Comparison of ENCODE assay signal across 8 mouse cellular contexts in genomic region chr5:115845635-115846174, GRCm38 (mm10). TPM values are rescaled to one million over a fixed set of nuclear protein-coding genes. Genes with fewer than 3 reads are reported as not detected.
DNase-seq lines count a peak whose midpoint lies in the region; ATAC-seq and TF ChIP-seq lines count a peak whose summit lies in the region.

No protein-coding gene starts in this region.

- peak overlapping the region; percentile 93 for H3K27ac ChIP-seq in heart, embryonic 10.5 days
- no peak overlapping the region for H3K27ac ChIP-seq in heart, adult 2 months
- H3K27ac ChIP-seq in MEL (ENCODE audit: control insufficient read depth, low read depth, low read length) (peak overlapping the region; percentile 64), macrophage (peak overlapping the region; percentile 68)
- H3K27ac ChIP-seq in hindbrain, embryonic 12.5 days: no peak overlapping the region
- H3K27ac ChIP-seq in cerebellum, adult 2 months (ENCODE audit: insufficient read depth, low read length): no peak overlapping the region

- no peaks in the 10 kb centered on the region for H3K27me3 ChIP-seq in heart, embryonic 10.5 days (ENCODE audit: insufficient read depth, poor library complexity, severe bottlenecking)
- H3K27me3 ChIP-seq in heart, adult 2 months (ENCODE audit: control insufficient read depth, insufficient read depth, low read length): no peaks in the 10 kb centered on the region
- no peaks in the 10 kb centered on the region for H3K27me3 ChIP-seq in MEL (ENCODE audit: control insufficient read depth in 1 of 2, insufficient read depth in 2 of 2, low read length in 2 of 2)
- H3K27me3 ChIP-seq in hindbrain, embryonic 12.5 days: no peaks in the 10 kb centered on the region
- H3K27me3 ChIP-seq in cerebellum, adult 2 months (ENCODE audit: control insufficient read depth, insufficient read depth, low read length): no peaks in the 10 kb centered on the region

- no peak for TF ChIP-seq POLR2A in heart, adult 2 months (IDR thresholded peaks at IDR 0.05; ENCODE audit: insufficient read depth, low read depth, low read length)
- no peak for TF ChIP-seq POLR2A in MEL (IDR thresholded peaks at IDR 0.05; ENCODE audit: control insufficient read depth in 1 of 2, insufficient read depth in 1 of 2, low read depth in 1 of 2, low read length in 2 of 2, poor library complexity in 1 of 2)
- TF ChIP-seq POLR2A in cerebellum, adult 2 months (IDR thresholded peaks at IDR 0.05; ENCODE audit: borderline replicate concordance, insufficient read depth, low read length): no peak

- no peak for TF ChIP-seq RAD21 in MEL (IDR thresholded peaks at IDR 0.05; ENCODE audit: low read depth, low read length)

- H3K4me3 ChIP-seq in heart, embryonic 10.5 days: peak overlapping the region; percentile 95
- H3K4me3 ChIP-seq in heart, adult 2 months: no peak overlapping the region; the same call in 1 of the 2 replicates
- H3K4me3 ChIP-seq in MEL (ENCODE audit: control insufficient read depth in 1 of 2, insufficient read depth in 1 of 2, low read depth in 2 of 2, low read length in 2 of 2) (peak overlapping the region; percentile 80 to 82), macrophage (ENCODE audit: inconsistent target) (peak overlapping the region; percentile 89)
- peak overlapping the region; percentile 67 for H3K4me3 ChIP-seq in hindbrain, embryonic 12.5 days
- no peak overlapping the region for H3K4me3 ChIP-seq in cerebellum, adult 2 months (replicated peaks; ENCODE audit: insufficient read depth, low read depth, low read length)

- no peak for TF ChIP-seq CTCF in heart, adult 2 months (IDR thresholded peaks at IDR 0.05)
- TF ChIP-seq CTCF in MEL (IDR thresholded peaks at IDR 0.05 in 2 of 3, conservative IDR thresholded peaks at IDR 0.05 in 1 of 3; ENCODE audit: control insufficient read depth in 1 of 3, insufficient read depth in 1 of 3, low read depth in 2 of 3, low read length in 3 of 3, poor library complexity in 1 of 3, severe bottlenecking in 1 of 3): no peak
- TF ChIP-seq CTCF in cerebellum, adult 2 months (IDR thresholded peaks at IDR 0.05; ENCODE audit: borderline replicate concordance, insufficient read depth, low read depth, low read length): no peak

- no peaks in the 10 kb centered on the region for H3K79me2 ChIP-seq in heart, adult 2 months (replicated peaks; ENCODE audit: control insufficient read depth, insufficient read depth, low read length)
- H3K79me2 ChIP-seq in MEL (ENCODE audit: control insufficient read depth, insufficient read depth, low read length, poor library complexity): peaks cover 24% of the 10 kb centered on the region
- H3K79me2 ChIP-seq in macrophage (ENCODE audit: inconsistent target): peaks cover 49% of the 10 kb centered on the region

- peak overlapping the region; percentile 98 for H3K4me2 ChIP-seq in hindbrain, embryonic 12.5 days (replicated peaks)

- no peak for DNase-seq in heart, embryonic 10.5 days (ENCODE audit: low spot score)
- no peak for DNase-seq in heart, adult 2 months
- DNase-seq in MEL (ENCODE audit: low read depth, low spot score): no peak
- DNase-seq in cerebellum, adult 2 months: no peak
- no peak for DNase-seq in layer of hippocampus, adult 8-10 months (ENCODE audit: low spot score in 2 of 2)
- no peak for DNase-seq in spleen, postnatal 14 days (ENCODE audit: low spot score in 2 of 2)

- intact Hi-C loops in heart, adult 2 months (cut with DNase I): no loop called here

- H3K36me3 ChIP-seq in heart, embryonic 10.5 days: peaks cover 24% of the 10 kb centered on the region
- no peaks in the 10 kb centered on the region for H3K36me3 ChIP-seq in heart, adult 2 months (ENCODE audit: control insufficient read depth, insufficient read depth, low read length)
- H3K36me3 ChIP-seq in MEL (ENCODE audit: control insufficient read depth in 1 of 2, insufficient read depth in 2 of 2, low read length in 2 of 2) (peaks cover 8% of the 10 kb centered on the region in 2 experiments), macrophage (ENCODE audit: inconsistent target) (no peaks in the 10 kb centered on the region)
- H3K36me3 ChIP-seq in hindbrain, embryonic 12.5 days: peaks cover 6% of the 10 kb centered on the region; the same call in 1 of the 2 replicates

- no peak for ATAC-seq in hindbrain, embryonic 12.5 days (ENCODE audit: low FRiP score)

- no peak for TF ChIP-seq EP300 in heart, adult 2 months (IDR thresholded peaks at IDR 0.05; ENCODE audit: insufficient read depth, low read depth, low read length)
- no peak for TF ChIP-seq EP300 in MEL (IDR thresholded peaks at IDR 0.05; ENCODE audit: low read depth in 1 of 2, low read length in 2 of 2)

- H3K9ac ChIP-seq in heart, adult 2 months (ENCODE audit: low read depth, low read length): no peak overlapping the region
- H3K9ac ChIP-seq in MEL (ENCODE audit: control insufficient read depth, low read depth, low read length, poor library complexity, severe bottlenecking): peak overlapping the region; percentile 86
- peak overlapping the region; percentile 72 for H3K9ac ChIP-seq in hindbrain, embryonic 12.5 days

- no peaks in the 10 kb centered on the region for H3K9me3 ChIP-seq in heart, embryonic 10.5 days
- H3K9me3 ChIP-seq in MEL (replicated peaks; ENCODE audit: insufficient read depth, low read length): no peaks in the 10 kb centered on the region
- H3K9me3 ChIP-seq in hindbrain, embryonic 12.5 days (replicated peaks): no peaks in the 10 kb centered on the region

- 30% methylated on average over 8 of the region's 8 CpGs for WGBS in heart, embryonic 10.5 days
- WGBS in heart, adult 2 months: 42% methylated on average over 8 of the region's 8 CpGs
- WGBS in hindbrain, embryonic 12.5 days: 31% methylated on average over 8 of the region's 8 CpGs
- WGBS in macrophage (ENCODE audit: missing documents): 47% methylated on average over 8 of the region's 8 CpGs
- WGBS in cerebellum, adult 2 months: 31% methylated on average over 8 of the region's 8 CpGs

- H3K4me1 ChIP-seq in heart, embryonic 10.5 days: peaks cover 15% of the 10 kb centered on the region
- H3K4me1 ChIP-seq in heart, adult 2 months (ENCODE audit: control insufficient read depth, insufficient read depth, low read length): peaks cover 4% of the 10 kb centered on the region
- H3K4me1 ChIP-seq in MEL (ENCODE audit: control insufficient read depth in 1 of 2, insufficient read depth in 2 of 2, low read length in 2 of 2): peaks cover 3 to 4% of the 10 kb centered on the region in 2 experiments
- H3K4me1 ChIP-seq in hindbrain, embryonic 12.5 days: peaks cover 19% of the 10 kb centered on the region
- H3K4me1 ChIP-seq in cerebellum, adult 2 months (ENCODE audit: control insufficient read depth, insufficient read depth, low read length): no peaks in the 10 kb centered on the region

TF ChIP-seq in MEL, 35 proteins besides CTCF, POLR2A, EP300 and RAD21:
- TF ChIP-seq GATA1 (IDR thresholded peaks at IDR 0.05; ENCODE audit: low read depth, low read length) (peak; percentile 63), USF2 (IDR thresholded peaks at IDR 0.05; ENCODE audit: borderline replicate concordance in 1 of 2, insufficient read depth in 1 of 2, low read depth in 1 of 2, low read length in 2 of 2) (no peak), ZMIZ1 (IDR thresholded peaks at IDR 0.05; ENCODE audit: low read depth, low read length) (no peak)

RNA-seq across cellular contexts. Expression of gene Cit, which starts 0.6 kb away (rescaled TPM):
- 28.4 and 38.5 TPM in 2 replicates for polyA plus RNA-seq in heart, embryonic 10.5 days (2016; fragmentation: Nextera tagmentation; extraction: Ambion mirVana)
- total RNA-seq in heart, adult 2 months (2021): under 1 TPM; 0.73 to 0.97 TPM
- 0.74 and 0.88 TPM in 2 replicates for polyA plus RNA-seq in heart, adult 2 months (2012; rRNA removed)
- 21.5 and 24.3 TPM in 2 replicates for total RNA-seq in MEL (2012; rRNA removed)
- polyA plus RNA-seq in MEL (2012; ENCODE audit: insufficient read depth in 1 of 2, insufficient read length in 2 of 2, low read depth in 1 of 2, low replicate concordance in 2 of 2, missing spikeins in 1 of 2) (10 to 100 TPM; 24.1 to 32.9 TPM), macrophage (2018) (0.46 to 2.4 TPM (median 1.9 TPM) in 3 replicates)
- polyA plus RNA-seq in hindbrain, embryonic 12.5 days (2016; fragmentation: Nextera tagmentation; extraction: Ambion mirVana): 30.9 and 35.0 TPM in 2 replicates
- 10 to 100 TPM in 22 of 26 experiments, 1 to 10 TPM in 4; 5.9 to 75.0 (median 20.0) TPM for total RNA-seq in macrophage (2018; cell fraction: chromatin; rRNA removed)
- total RNA-seq in macrophage (2018; cell fraction: cytosol; rRNA removed): 1 to 10 TPM in 21 of 26 experiments, under 1 TPM in 5; 0.56 to 5.0 (median 2.0) TPM
- total RNA-seq in macrophage (2018; cell fraction: nucleus; rRNA removed): 10 to 100 TPM in 7 of 26 experiments, 1 to 10 TPM in 19; 2.8 to 54.2 (median 6.9) TPM
- polyA plus RNA-seq in cerebellum, adult 2 months (2012; rRNA removed): 46.7 and 47.3 TPM in 2 replicates
- total RNA-seq in layer of hippocampus, adult 8-10 months (2022): 10 to 100 TPM; 73.2 to 96.9 (median 79.2) TPM

Comparison
In these comparisons a context has a peak if more than half of its experiments do, and no peak if none do; other contexts are left out.
1. H3K27ac ChIP-seq: peak in heart, embryonic 10.5 days (single experiment), MEL (single experiment) and macrophage (single experiment); none in heart, adult 2 months (single experiment), hindbrain, embryonic 12.5 days (single experiment) and cerebellum, adult 2 months (single experiment).
2. H3K4me3 ChIP-seq: peak in heart, embryonic 10.5 days (single experiment), MEL (2 of 2), hindbrain, embryonic 12.5 days (single experiment) and macrophage (single experiment); none in heart, adult 2 months (single experiment) and cerebellum, adult 2 months (single experiment).